Mouse (Mus musculus): ENCODE data around the gene Zmynd10.

- TF ChIP-seq CTCF (IDR thresholded peaks at IDR 0.05; ENCODE audit: borderline replicate concordance, extremely low read depth, insufficient read depth, insufficient read length) (no peak), POLR2A (IDR thresholded peaks at IDR 0.05; ENCODE audit: borderline replicate concordance, extremely low read depth, insufficient read depth, insufficient read length, poor library complexity, severe bottlenecking) (no peak)
Observed at GRCm38 (mm10) chr9:107552690-107553393, 5.7 kb downstream of the Zmynd10 start.

All from brain, embryonic 14.5 days (tissue).